Mouse (Mus musculus) G1E (cell line): Measurements from ENCODE around the gene Nav3. TPM values are rescaled to one million over a fixed set of nuclear protein-coding genes. Genes with fewer than 3 reads are reported as not detected.

Source experiments
- ATAC-seq: 2 replicates; pipeline ENCODE4 v1.8.0; 2016; ENCODE audit warnings: mild to moderate bottlenecking; ENCODE audit not compliant: insufficient number of reproducible peaks, poor library complexity, low FRiP score, severe bottlenecking; ENCODE audit errors: extremely low read depth
- DNase-seq: peaks from one replicate; pipeline ENCODE4 v3.0.0; 2012; ENCODE audit warnings: low spot score
- H3K27me3 ChIP-seq: 2 replicates; pipeline ENCODE4 v1.6.1; 2012; ENCODE audit warnings: mild to moderate bottlenecking, low read length, inconsistent platforms; ENCODE audit not compliant: insufficient read depth
- H3K36me3 ChIP-seq: replicated peaks from 2 replicates; pipeline ENCODE3; 2012; ENCODE audit warnings: mild to moderate bottlenecking, inconsistent platforms
- H3K4me1 ChIP-seq: 2 replicates; pipeline ENCODE4 v1.6.1; 2012; ENCODE audit warnings: low read depth, low read length, inconsistent platforms, mixed read lengths; ENCODE audit not compliant: insufficient read depth
- H3K4me3 ChIP-seq: 2 replicates; pipeline ENCODE4 v1.5.1; 2012; ENCODE audit warnings: low read depth, mild to moderate bottlenecking, inconsistent platforms, low read length, moderate library complexity, mixed read lengths
- H3K9me3 ChIP-seq: replicated peaks from 2 replicates; pipeline ENCODE4 v1.6.1; 2012; ENCODE audit warnings: inconsistent platforms
- CTCF ChIP-seq: IDR thresholded peaks from 2 replicates; pipeline ENCODE4 v1.5.1; 2012; ENCODE audit warnings: low read depth, low read length, inconsistent platforms, mixed read lengths
- GATA1 ChIP-seq: IDR thresholded peaks from 2 replicates; pipeline ENCODE4 v1.6.1; 2012; ENCODE audit warnings: borderline replicate concordance, low read length, inconsistent platforms, mixed read lengths
- GATA2 ChIP-seq: IDR thresholded peaks from 2 replicates; pipeline ENCODE4 v1.6.1; 2012; ENCODE audit warnings: low read depth, low read length, inconsistent platforms, borderline replicate concordance
- POLR2AphosphoS5 ChIP-seq: IDR thresholded peaks from 2 replicates; pipeline ENCODE4 v1.6.1; 2012; ENCODE audit warnings: low read depth, low read length, inconsistent platforms; ENCODE audit not compliant: insufficient replicate concordance
- TAL1 ChIP-seq: conservative IDR thresholded peaks from 2 replicates; pipeline ENCODE4 v1.6.1; 2012; ENCODE audit warnings: low read depth, low read length, inconsistent platforms, mixed read lengths
- polyA plus RNA-seq: library from polyadenylated mRNA; stranded (reverse); fragments of >175 nt; gene quantifications from 2 replicates; pipeline ENCODE4 v1.2.3, GENCODE M21; 2012
- total RNA-seq, 2 experiments: library from RNA; stranded (forward) in 1 of 2; stranded (reverse) in 1 of 2; fragments of 200-1000 nt in 1 of 2; fragments of >200 nt in 1 of 2; fragmentation: Nextera tagmentation in 1 of 2; gene quantifications; 2 replicates each; pipeline ENCODE4 v1.2.3; 2014 to 2017

Nav3 gene
- total and polyA plus RNA-seq, 3 experiments, result 0.22 TPM; not detected in 2

GRCm38 (mm10) chr10:110233307-110233930, 222.6 kb downstream of the Nav3 start:
- no peak for ATAC-seq
- TF ChIP-seq GATA2 (no peak), POLR2AphosphoS5 (no peak), CTCF (no peak), TAL1 (no peak), GATA1 (no peak)
- DNase-seq, result no peak

GRCm38 (mm10) chr10:110206411-110206810, 249.6 kb downstream of the Nav3 start:
- Histone ChIP-seq H3K27me3 (no peaks in the 10 kb centered on the region), H3K9me3 (peaks cover 12% of the 10 kb centered on the region), H3K36me3 (no peaks in the 10 kb centered on the region), H3K4me3 (no peak overlapping the region), H3K4me1 (no peaks in the 10 kb centered on the region)
- DNase-seq, result no peak
- no peak for TF ChIP-seq POLR2AphosphoS5
- no peak for TF ChIP-seq GATA1
- TF ChIP-seq CTCF, result no peak
- TF ChIP-seq GATA2, result no peak
- no peak for TF ChIP-seq TAL1
- ATAC-seq, result no peak

More at GRCm38 (mm10) chr10:110233307-110233930, 222.6 kb downstream of the Nav3 start:
- no peaks in the 10 kb centered on the region for H3K36me3 ChIP-seq
- H3K4me1 ChIP-seq, result no peaks in the 10 kb centered on the region
- H3K4me3 ChIP-seq, result no peak overlapping the region
- H3K9me3 ChIP-seq, result peaks cover 10% of the 10 kb centered on the region; the same call in 1 of the 2 replicates
- H3K27me3 ChIP-seq, result no peaks in the 10 kb centered on the region

DNA sequence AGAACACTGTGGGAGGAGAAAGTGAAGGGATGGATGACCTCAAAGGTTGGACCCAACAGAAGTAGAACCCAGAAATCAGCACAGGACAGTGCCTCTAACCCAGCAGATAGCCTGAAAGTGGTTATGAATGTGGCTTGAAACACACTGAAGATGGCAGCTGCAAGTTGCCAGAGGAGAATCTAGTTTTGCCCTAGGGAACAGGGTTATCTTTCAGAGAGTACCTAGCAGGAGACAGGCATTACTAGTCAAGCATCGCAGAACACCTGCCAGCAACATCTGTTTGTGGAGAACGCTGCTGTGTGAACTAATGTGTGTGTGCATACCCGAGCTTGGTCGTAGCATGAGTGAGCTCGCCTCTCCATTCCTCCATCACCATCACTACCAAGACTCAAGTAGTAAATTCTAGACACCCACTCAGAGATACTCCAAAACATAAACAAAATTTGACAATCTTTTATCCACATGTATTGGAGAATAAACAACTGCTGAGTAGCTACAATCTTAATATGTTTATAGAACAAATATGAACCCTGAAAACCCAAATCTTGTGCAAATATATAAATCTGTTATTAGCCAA, 251.8 kb downstream of the Nav3 start:
- ATAC-seq (no peak), DNase-seq (no peak)
- H3K9me3 ChIP-seq, result peaks cover 15% of the 10 kb centered on the region
- TF ChIP-seq CTCF (no peak), GATA1 (no peak), GATA2 (no peak), TAL1 (no peak), POLR2AphosphoS5 (no peak)
- no peak overlapping the region for H3K4me3 ChIP-seq
- H3K27me3 ChIP-seq, result no peaks in the 10 kb centered on the region
- H3K36me3 ChIP-seq, result no peaks in the 10 kb centered on the region
- no peaks in the 10 kb centered on the region for H3K4me1 ChIP-seq

DNA sequence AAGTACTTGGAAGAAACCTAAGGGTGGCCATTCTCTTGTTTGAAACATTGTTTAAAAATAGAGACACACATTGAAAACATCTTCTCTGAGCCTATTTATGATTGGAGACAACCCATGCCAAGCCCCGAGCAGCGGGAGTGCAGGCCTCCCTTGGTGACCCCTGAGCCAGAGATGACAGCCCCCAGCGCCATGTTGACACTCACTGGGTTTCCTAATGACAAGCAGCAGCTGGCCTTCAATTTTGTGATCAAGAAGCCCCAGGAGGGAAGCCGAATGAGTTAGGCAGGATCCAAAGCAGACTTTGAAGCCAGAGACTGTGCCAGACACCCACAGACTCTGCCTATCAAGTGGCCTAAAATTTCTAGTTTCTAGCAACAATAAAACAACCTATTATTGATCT, 263.1 kb downstream of the Nav3 start:
- DNase-seq (no peak), ATAC-seq (no peak)
- Histone ChIP-seq H3K4me3 (no peak overlapping the region), H3K9me3 (peaks cover 16% of the 10 kb centered on the region), H3K36me3 (no peaks in the 10 kb centered on the region), H3K4me1 (no peaks in the 10 kb centered on the region), H3K27me3 (no peaks in the 10 kb centered on the region)
- TF ChIP-seq POLR2AphosphoS5, result no peak
- no peak for TF ChIP-seq GATA2

GRCm38 (mm10) chr10:110192026-110192805, 263.8 kb downstream of the Nav3 start:
- Histone ChIP-seq H3K4me3 (no peak overlapping the region), H3K9me3 (peaks cover 16% of the 10 kb centered on the region), H3K36me3 (no peaks in the 10 kb centered on the region), H3K27me3 (no peaks in the 10 kb centered on the region), H3K4me1 (no peaks in the 10 kb centered on the region)
- ATAC-seq, result no peak
- TF ChIP-seq POLR2AphosphoS5 (no peak), TAL1 (no peak), GATA2 (no peak)
- no peak for DNase-seq

DNA sequence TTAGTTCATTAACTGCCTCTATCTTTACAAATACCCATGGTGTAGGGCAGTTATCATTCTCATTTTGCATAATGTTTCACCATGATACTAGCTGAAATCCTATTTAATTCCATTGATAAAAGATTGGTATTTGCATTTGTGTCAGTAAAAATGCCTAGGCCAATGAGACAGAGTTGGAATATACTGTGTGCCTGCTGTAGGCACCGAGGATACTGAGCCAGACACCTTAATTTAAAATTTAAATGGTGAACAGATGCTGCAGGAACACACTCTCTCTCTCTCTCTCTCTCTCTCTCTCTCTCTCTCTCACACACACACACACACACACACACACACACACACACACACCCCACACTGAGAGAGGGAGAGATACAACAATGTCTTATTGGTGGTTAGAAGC, 269.8 kb downstream of the Nav3 start:
- Histone ChIP-seq H3K27me3 (no peaks in the 10 kb centered on the region), H3K4me3 (no peak overlapping the region), H3K36me3 (no peaks in the 10 kb centered on the region), H3K4me1 (no peaks in the 10 kb centered on the region), H3K9me3 (peaks cover 16% of the 10 kb centered on the region)
- DNase-seq (no peak), ATAC-seq (no peak)
- TF ChIP-seq GATA1 (no peak), POLR2AphosphoS5 (no peak), CTCF (no peak), GATA2 (no peak), TAL1 (no peak)
